Mouse (Mus musculus) testis, adult 2 months (tissue): ENCODE results near the gene Ncbp1. TPM values are rescaled to one million over a fixed set of nuclear protein-coding genes. Genes with fewer than 3 reads are reported as not detected.

Experiments used
- H3K27ac ChIP-seq: fragments of 200-500 bp; 2 replicates; pipeline ENCODE4 v1.5.1; 2012; ENCODE audit warnings: low read depth, low read length; ENCODE audit not compliant: control insufficient read depth, insufficient read depth
- H3K27me3 ChIP-seq: fragments of 200-500 bp; 2 replicates; pipeline ENCODE4 v1.6.1; 2012; ENCODE audit warnings: mild to moderate bottlenecking, low read length, moderate library complexity; ENCODE audit not compliant: control insufficient read depth, insufficient read depth
- H3K36me3 ChIP-seq: fragments of 200-500 bp; 2 replicates; pipeline ENCODE4 v1.6.1; 2012; ENCODE audit warnings: mild to moderate bottlenecking, low read length; ENCODE audit not compliant: control insufficient read depth, insufficient read depth
- H3K4me1 ChIP-seq: fragments of 200-500 bp; 2 replicates; pipeline ENCODE4 v1.6.1; 2012; ENCODE audit warnings: low read length; ENCODE audit not compliant: control insufficient read depth, insufficient read depth
- H3K4me3 ChIP-seq: fragments of 200-500 bp; 2 replicates; pipeline ENCODE4 v1.5.1; 2012; ENCODE audit warnings: low read depth, mild to moderate bottlenecking, low read length, moderate library complexity, mixed read lengths; ENCODE audit not compliant: control insufficient read depth
- CTCF ChIP-seq: fragments of 200-500 bp; IDR thresholded peaks from 2 replicates; pipeline ENCODE4 v1.5.1; 2012; ENCODE audit warnings: low read depth, mild to moderate bottlenecking, inconsistent platforms, low read length, moderate library complexity; ENCODE audit not compliant: control insufficient read depth, insufficient read depth, insufficient replicate concordance
- POLR2A ChIP-seq: fragments of 200-500 bp; IDR thresholded peaks from 2 replicates; pipeline ENCODE4 v1.6.1; 2012; ENCODE audit warnings: low read depth, mild to moderate bottlenecking, inconsistent platforms, low read length, moderate library complexity; ENCODE audit not compliant: control insufficient read depth
- polyA plus RNA-seq: library from polyadenylated mRNA; depleted of rRNA; stranded (reverse); fragments of >200 nt; gene quantifications from 2 replicates; pipeline ENCODE4 v1.2.3, GENCODE M21; 2012

Ncbp1 gene
- polyA plus RNA-seq, 1 experiment = 121 TPM

DNA sequence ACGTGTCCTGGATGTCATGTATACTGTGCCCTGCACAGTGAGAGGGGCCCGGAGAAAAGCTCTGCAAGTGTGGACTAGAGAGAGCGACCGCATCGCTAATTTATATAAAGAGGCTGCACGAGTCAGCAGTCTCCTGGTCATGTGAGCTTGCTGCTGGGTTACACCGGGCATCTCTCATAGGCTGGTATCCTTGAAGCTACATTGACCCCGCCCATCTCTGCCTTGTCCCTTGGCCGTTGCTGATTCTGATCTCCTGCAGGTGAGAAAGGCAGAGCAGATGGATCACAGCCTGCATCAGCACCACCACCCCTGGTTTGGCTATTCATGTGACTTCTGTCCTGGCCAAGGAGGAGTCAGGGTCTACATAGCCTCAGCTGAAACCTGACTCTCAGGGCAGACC lies 39.3 kb upstream of the Ncbp1 start:
- Histone ChIP-seq H3K36me3 (no peaks in the 10 kb centered on the region), H3K4me3 (no peak overlapping the region), H3K27ac (no peak overlapping the region), H3K4me1 (no peaks in the 10 kb centered on the region; the same call in 1 of the 2 replicates), H3K27me3 (no peaks in the 10 kb centered on the region)
- no peak for TF ChIP-seq POLR2A
- no peak for TF ChIP-seq CTCF

DNA sequence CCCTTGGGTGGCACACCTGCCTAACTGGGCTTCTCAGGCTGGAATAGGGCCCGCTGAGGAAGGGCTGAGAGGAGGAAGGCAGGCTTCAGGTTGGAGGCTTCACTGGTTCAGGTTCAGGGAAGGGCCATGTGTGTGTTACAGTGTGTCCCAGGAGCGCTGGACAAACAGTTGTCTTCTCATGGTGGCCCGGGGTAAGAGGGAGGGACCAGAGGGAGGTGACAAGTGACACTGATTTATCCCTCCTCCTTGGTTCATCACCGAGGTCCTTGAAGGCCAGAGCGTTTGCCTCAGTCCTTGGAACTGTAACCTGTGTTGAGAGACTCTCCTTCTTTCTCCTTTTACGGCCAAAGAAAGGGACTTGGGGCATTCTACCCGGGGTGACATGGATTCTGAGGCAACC lies 37.9 kb upstream of the Ncbp1 start:
- Histone ChIP-seq H3K4me1 (no peaks in the 10 kb centered on the region; the same call in 1 of the 2 replicates), H3K4me3 (no peak overlapping the region), H3K27me3 (no peaks in the 10 kb centered on the region), H3K36me3 (no peaks in the 10 kb centered on the region), H3K27ac (no peak overlapping the region)
- no peak for TF ChIP-seq POLR2A
- no peak for TF ChIP-seq CTCF

DNA sequence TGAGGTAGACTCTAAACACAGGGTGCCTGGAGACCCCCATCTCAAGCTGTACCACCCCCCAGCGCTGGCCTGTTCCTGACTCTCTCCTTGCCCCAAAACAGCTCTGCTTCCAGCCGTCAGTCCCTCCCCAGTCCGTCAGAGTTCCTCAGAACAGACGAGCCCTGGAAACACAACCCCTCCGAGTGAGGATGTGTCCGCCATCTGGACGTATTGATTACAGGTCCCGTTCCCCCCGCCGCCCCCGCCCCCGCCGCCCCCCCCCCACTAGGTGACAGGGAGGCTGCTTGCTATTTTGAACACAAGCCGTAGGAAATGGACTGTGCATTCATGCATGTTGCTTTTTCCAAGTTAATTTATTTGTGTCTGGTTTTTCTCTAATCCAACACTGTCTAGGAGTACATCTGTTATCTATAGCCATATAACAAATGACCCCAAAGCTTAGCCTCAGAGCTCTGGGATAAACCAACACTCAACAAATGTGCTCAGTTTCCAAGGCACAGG lies 37.2 kb upstream of the Ncbp1 start:
- no peak for TF ChIP-seq POLR2A
- Histone ChIP-seq H3K4me1 (no peaks in the 10 kb centered on the region; the same call in 1 of the 2 replicates), H3K27me3 (no peaks in the 10 kb centered on the region), H3K4me3 (no peak overlapping the region), H3K27ac (no peak overlapping the region), H3K36me3 (no peaks in the 10 kb centered on the region)

DNA sequence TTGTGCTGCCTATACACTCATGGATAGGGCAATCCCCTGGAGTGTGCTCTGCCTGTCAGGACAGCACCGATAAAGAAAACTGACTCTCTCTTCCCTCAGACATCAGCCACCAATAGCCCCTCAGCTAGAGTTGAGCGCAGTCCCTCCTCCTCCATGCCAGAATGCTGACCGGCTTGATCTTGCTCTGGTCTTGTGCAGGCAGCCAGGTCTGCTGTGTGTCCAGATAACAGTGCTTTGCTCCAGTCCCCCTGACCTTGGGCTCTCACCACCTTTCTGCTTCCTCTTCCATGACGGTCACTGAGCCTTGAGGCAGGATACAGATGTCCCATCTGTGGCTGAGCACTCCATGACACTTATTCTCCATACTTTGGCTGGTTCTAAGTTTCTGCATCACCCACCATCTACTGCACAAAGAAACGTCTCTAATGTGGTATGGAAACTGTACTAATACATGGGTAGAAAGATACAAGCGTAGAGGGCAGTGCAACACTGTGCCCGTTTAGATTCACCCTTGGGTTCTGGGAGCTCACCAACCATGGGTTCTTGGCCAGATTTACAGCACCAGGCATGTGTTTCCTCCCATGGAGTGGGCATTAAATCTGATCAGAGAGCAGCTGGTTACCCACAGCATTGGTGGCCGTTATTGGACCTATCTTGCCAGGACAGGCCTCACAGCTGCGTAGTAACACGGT lies 36.2 kb upstream of the Ncbp1 start:
- Histone ChIP-seq H3K4me1 (no peaks in the 10 kb centered on the region; the same call in 1 of the 2 replicates), H3K27me3 (no peaks in the 10 kb centered on the region), H3K36me3 (no peaks in the 10 kb centered on the region), H3K27ac (no peak overlapping the region), H3K4me3 (no peak overlapping the region)
- TF ChIP-seq POLR2A (no peak), CTCF (no peak)

DNA sequence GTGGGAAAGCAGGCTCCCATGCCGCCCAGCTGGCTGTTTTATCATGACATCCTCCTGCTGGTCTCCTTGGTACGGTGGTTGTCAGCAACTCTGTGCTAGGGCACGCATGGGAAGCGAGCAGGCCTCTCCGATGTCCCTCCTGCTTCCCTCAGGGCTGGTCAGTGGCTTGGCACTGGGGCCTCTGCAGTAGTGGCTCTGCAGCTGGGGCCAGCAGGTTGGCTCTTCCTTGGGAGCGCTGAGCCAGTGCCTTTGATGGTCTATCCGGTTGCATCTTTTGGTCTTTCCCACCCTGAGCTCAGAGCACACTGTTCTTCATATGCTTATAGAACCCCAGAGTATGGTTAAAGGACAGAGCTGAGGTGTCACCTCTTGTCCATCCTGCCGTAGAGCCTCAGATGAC lies 28.3 kb upstream of the Ncbp1 start:
- Histone ChIP-seq H3K4me3 (no peak overlapping the region), H3K36me3 (no peaks in the 10 kb centered on the region), H3K27ac (no peak overlapping the region), H3K27me3 (no peaks in the 10 kb centered on the region), H3K4me1 (no peaks in the 10 kb centered on the region)
- TF ChIP-seq CTCF (no peak), POLR2A (no peak)

DNA sequence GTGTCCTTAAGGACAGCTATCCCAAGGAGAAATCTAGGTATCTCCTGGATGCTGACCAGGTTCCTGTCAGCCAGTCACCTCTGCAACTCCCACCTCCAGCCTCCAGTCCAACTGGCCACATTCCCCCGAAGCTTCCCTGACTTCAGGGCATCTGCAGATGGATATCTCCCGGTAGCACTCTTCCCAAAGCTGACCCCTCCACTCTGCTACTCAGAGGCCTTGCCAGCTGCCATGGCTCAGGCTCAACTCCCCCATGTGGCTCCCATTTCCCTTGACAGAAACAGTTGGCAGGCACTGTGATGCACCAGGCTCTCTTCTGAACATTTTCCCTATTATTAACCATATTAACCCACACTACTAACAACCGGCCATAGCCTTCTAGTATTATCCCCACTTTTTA lies 27.1 kb upstream of the Ncbp1 start:
- H3K4me3 ChIP-seq = no peak overlapping the region
- peaks cover 2% of the 10 kb centered on the region for H3K36me3 ChIP-seq
- no peaks in the 10 kb centered on the region for H3K27me3 ChIP-seq
- H3K27ac ChIP-seq = no peak overlapping the region
- no peak for TF ChIP-seq CTCF
- no peak for TF ChIP-seq POLR2A
- H3K4me1 ChIP-seq = no peaks in the 10 kb centered on the region

DNA sequence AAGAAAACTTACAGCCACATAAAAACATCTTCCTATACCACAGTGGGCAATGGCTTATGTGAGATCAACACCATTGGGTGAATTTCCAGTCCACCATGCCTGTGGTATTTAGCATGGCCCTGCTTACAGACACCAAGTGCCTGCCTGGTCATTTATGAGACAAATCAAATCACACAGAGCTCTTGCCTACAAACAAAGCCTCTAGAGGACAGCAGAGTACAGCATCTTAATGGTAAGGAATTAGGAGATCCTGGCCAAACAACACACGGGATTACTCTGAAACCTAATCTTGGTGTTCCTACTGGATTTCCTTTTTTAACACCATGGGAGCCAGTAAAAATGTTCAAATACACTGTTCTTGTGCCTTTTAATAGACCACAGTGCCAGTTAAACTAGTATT lies 23.1 kb upstream of the Ncbp1 start:
- no peaks in the 10 kb centered on the region for H3K27me3 ChIP-seq
- H3K4me1 ChIP-seq = no peaks in the 10 kb centered on the region; the same call in 1 of the 2 replicates
- H3K27ac ChIP-seq = no peak overlapping the region
- H3K4me3 ChIP-seq = no peak overlapping the region
- H3K36me3 ChIP-seq = peaks cover 7% of the 10 kb centered on the region
- TF ChIP-seq CTCF (no peak), POLR2A (no peak)
